Mouse (Mus musculus) brain, embryonic 14.5 days (tissue): Measurements from ENCODE around the gene Itgb2.

ENCODE experiments used
- CTCF ChIP-seq: fragments of 200-500 bp; IDR thresholded peaks from 2 replicates; pipeline ENCODE4 v1.5.1; 2012; ENCODE audit warnings: inconsistent platforms, mild to moderate bottlenecking, moderate library complexity, borderline replicate concordance; ENCODE audit not compliant: insufficient read depth, insufficient read length; ENCODE audit errors: extremely low read depth
- POLR2A ChIP-seq: fragments of 200-500 bp; IDR thresholded peaks from 2 replicates; pipeline ENCODE4 v1.6.1; 2012; ENCODE audit warnings: mild to moderate bottlenecking, inconsistent platforms, borderline replicate concordance; ENCODE audit not compliant: poor library complexity, insufficient read depth, insufficient read length, severe bottlenecking; ENCODE audit errors: extremely low read depth

DNA sequence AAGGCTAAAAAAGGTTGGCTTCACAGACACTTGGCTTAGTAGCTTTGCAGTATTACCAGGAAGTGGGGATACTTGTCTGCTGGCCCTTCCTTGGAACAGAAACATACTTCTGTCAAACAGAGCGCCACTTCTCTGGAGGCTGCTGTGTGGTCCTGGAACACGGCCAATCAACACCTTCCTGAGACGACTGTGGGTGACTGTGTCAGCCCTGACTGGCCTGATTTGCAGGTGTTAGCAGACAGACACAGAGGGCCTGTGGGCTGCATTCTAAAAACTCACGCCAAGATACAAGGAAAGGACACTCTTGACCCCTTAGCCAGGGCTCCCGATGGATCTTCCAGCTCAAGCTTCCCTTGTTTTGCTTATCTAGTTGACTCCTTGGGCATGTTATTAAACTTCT is 74.9 kb downstream of the Itgb2 start:
- no peak for TF ChIP-seq CTCF
- no peak for TF ChIP-seq POLR2A
